Comparison of ENCODE assay signal across 27 mouse cellular contexts in the genomic region with DNA sequence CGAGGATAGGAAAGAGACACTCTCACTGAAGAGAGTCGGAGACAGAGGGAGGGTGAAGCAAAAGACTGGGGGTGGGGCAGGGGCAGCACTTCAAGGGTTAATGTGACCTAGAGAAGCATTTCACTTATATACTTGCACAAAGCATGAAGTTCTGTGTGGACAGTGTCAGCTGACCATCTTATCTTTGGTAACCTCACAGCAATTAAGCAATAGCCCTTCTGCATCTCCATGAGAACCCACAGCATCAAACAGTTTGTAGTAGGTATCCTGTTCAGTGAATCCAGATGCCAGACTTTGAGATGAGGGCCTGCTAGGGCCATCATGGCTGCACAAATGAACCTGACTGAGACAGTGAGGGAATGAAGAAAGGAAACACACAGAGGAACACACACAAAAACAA. TPM values are rescaled to one million over a fixed set of nuclear protein-coding genes. Genes with fewer than 3 reads are reported as not detected.
"Had no signal": no experiment of that assay in that cellular context is flagged by ENCODE, and none has a peak within 500 bp of the region (broad histone marks: within the 10 kb centered on the region; RNA-seq: fewer than 3 reads in every experiment).

No protein-coding gene starts in this region.

- DNase-seq: lung, adult 18-20 months; lung, embryonic 14.5 days; lung, postnatal 10 days; lung, postnatal 4 days; retina, postnatal 1 day; right cerebral cortex, adult 18-20 months; right cerebral cortex, postnatal 25 days; right cerebral cortex, postnatal 4 days; spleen, adult 18-20 months; thymus, adult 18-20 months; thymus, postnatal 14 days; thymus, postnatal 36 days had no signal

- H3K9me3 ChIP-seq: megakaryocyte, embryonic 14.5 days; midbrain, embryonic 13.5 days; midbrain, embryonic 15.5 days; neural tube, embryonic 13.5 days; neural tube, embryonic 15.5 days had no signal

- H3K27ac ChIP-seq: midbrain, embryonic 13.5 days; midbrain, embryonic 15.5 days; neural tube, embryonic 13.5 days; neural tube, embryonic 15.5 days had no signal

- H3K9ac ChIP-seq: lung, embryonic 14.5 days; midbrain, embryonic 13.5 days; midbrain, embryonic 15.5 days; neural tube, embryonic 13.5 days; neural tube, embryonic 15.5 days had no signal

- H3K4me1 ChIP-seq: neural tube, embryonic 13.5 days; neural tube, embryonic 15.5 days had no signal

- H3K4me2 ChIP-seq: lung, embryonic 14.5 days; midbrain, embryonic 11.5 days; midbrain, embryonic 13.5 days; midbrain, embryonic 15.5 days; neural tube, embryonic 13.5 days; neural tube, embryonic 15.5 days had no signal

- H3K36me3 ChIP-seq: midbrain, embryonic 13.5 days; midbrain, embryonic 15.5 days; neural tube, embryonic 13.5 days; neural tube, embryonic 15.5 days had no signal

- ATAC-seq: midbrain, embryonic 13.5 days; midbrain, embryonic 15.5 days had no signal

- H3K4me3 ChIP-seq: megakaryocyte, embryonic 14.5 days; midbrain, embryonic 13.5 days; midbrain, embryonic 15.5 days; neural tube, embryonic 13.5 days; neural tube, embryonic 15.5 days had no signal

- H3K27me3 ChIP-seq: midbrain, embryonic 13.5 days; midbrain, embryonic 15.5 days; neural tube, embryonic 13.5 days; neural tube, embryonic 15.5 days had no signal

RNA-seq across cellular contexts. Expression of a gene that starts 8.4 kb away (rescaled TPM):
- total RNA-seq: midbrain, postnatal 0 days; monocyte, adult 5-6 weeks had no signal
- polyA plus RNA-seq: liver, embryonic 16.5 days; lung, embryonic 14.5 days; lung, embryonic 16.5 days; midbrain, embryonic 11.5 days; midbrain, embryonic 13.5 days; midbrain, embryonic 15.5 days; midbrain, postnatal 0 days; neural tube, embryonic 11.5 days; neural tube, embryonic 13.5 days; neural tube, embryonic 15.5 days; small intestine, adult 2 months; stomach, embryonic 14.5 days; stomach, embryonic 16.5 days; thymus, postnatal 0 days had no signal
